ENCODE assay signal across 24 mouse cellular contexts in the genomic region with DNA sequence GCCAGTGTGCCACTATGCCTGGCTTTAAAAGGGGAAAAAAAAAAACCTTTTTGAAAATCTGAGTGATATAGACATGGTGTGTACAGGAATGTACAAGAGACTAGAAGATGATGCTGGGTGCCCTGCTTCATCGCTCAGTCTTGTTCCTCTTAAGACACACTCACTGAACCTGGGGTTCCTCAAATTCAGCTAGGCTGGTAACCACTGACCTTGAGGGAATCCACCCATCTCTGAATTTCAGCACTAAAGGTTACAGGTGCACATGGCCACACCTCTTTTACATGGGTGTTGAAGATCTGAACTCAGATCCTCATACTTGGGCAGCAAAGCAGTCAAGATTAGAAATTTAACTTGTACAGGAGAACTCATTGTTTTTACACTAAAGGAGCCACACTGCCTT.
"Had no signal": no experiment of that assay in that cellular context is flagged by ENCODE, and none has a peak within 500 bp of the region (broad histone marks: within the 10 kb centered on the region; RNA-seq: fewer than 3 reads in every experiment).

No protein-coding gene starts in this region.

- H3K27me3 ChIP-seq: heart, embryonic 13.5 days; heart, embryonic 15.5 days; hindbrain, embryonic 13.5 days; hindbrain, embryonic 15.5 days; kidney, embryonic 15.5 days; limb, embryonic 12.5 days; liver, embryonic 13.5 days had no signal

- DNase-seq: gastrocnemius, postnatal 14 days; gastrocnemius, postnatal 36 days; heart, adult 11 months; heart, adult 2 months; heart, postnatal 14 days; heart, postnatal 36 days; kidney, adult 11 months; kidney, adult 2 months; kidney, adult 9 months; kidney, postnatal 14 days; kidney, postnatal 36 days; layer of hippocampus, adult 9-11 months; layer of hippocampus, postnatal 36 days; liver; liver, embryonic 13.5 days had no signal

- H3K4me3 ChIP-seq: heart, adult 2 months; heart, embryonic 13.5 days; heart, embryonic 15.5 days; hindbrain, embryonic 13.5 days; hindbrain, embryonic 15.5 days; kidney, embryonic 15.5 days; limb, embryonic 10.5 days; limb, embryonic 12.5 days; liver, embryonic 13.5 days had no signal

- H3K9me3 ChIP-seq: heart, embryonic 13.5 days; heart, embryonic 15.5 days; hindbrain, embryonic 13.5 days; hindbrain, embryonic 15.5 days; kidney, embryonic 15.5 days; limb, embryonic 10.5 days; limb, embryonic 12.5 days; liver, embryonic 13.5 days had no signal

- H3K27ac ChIP-seq: heart, adult 2 months; heart, embryonic 13.5 days; heart, embryonic 15.5 days; hindbrain, embryonic 13.5 days; hindbrain, embryonic 15.5 days; hindbrain, postnatal 0 days; kidney, embryonic 15.5 days; kidney, postnatal 0 days; limb, embryonic 10.5 days; limb, embryonic 12.5 days; liver, embryonic 13.5 days had no signal

- H3K4me1 ChIP-seq: heart, embryonic 13.5 days; heart, embryonic 15.5 days; hindbrain, embryonic 13.5 days; hindbrain, embryonic 15.5 days; kidney, embryonic 15.5 days; limb, embryonic 10.5 days; liver, embryonic 13.5 days had no signal

- H3K9ac ChIP-seq: heart, embryonic 13.5 days; heart, embryonic 15.5 days; hindbrain, embryonic 13.5 days; hindbrain, embryonic 15.5 days; kidney, embryonic 15.5 days; limb, embryonic 12.5 days; liver, embryonic 13.5 days had no signal
